Mouse (Mus musculus): ENCODE data around the gene Tnnt2. TPM values are rescaled to one million over a fixed set of nuclear protein-coding genes. Genes with fewer than 3 reads are reported as not detected.

Tnnt2 gene
- polyA plus RNA-seq, 1 experiment from 2014 or later = 22.5 TPM

DNA sequence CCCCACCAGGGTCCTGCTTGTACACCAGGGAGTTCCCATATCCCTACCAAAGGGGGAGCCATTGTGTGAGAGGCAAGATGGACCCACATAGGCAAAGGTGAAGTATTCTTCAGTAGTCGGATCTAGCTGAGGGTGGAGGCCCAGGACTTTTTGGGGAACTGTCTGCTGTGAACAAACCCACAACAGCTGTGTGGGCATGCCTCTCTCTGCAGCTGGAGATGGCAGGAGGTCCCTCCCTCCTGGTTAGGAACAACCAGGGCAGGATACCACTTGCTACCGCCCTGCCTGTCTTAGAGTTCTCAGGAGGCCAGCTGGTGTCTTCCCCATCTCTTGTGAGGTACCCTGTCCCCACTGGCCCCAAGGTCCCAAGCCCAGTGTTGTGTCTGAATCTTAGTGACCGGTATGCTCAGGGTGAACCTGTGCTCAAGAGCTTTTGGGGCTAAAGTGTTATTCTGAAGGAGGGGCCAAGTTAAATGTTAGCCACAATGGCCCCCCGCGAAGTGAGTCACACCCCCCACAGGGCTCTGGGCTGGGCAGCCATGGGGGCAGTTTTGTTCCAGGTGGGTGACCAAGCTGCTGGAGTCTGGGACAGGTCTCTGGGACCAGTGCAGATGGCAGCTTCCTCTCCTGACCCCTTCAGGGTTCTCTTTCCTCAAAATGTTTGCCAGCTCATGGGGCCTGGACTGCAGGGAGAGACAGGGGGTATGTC lies 22.3 kb upstream of the Tnnt2 start:
- Histone ChIP-seq H3K9me3 (ENCODE audit: control insufficient read depth, low read length) (no peaks in the 10 kb centered on the region), H3K4me2 (ENCODE audit: low read depth) (no peak overlapping the region), H3K9ac (ENCODE audit: low read length) (no peak overlapping the region), H3K36me3 (ENCODE audit: control insufficient read depth, insufficient read depth, low read length) (no peaks in the 10 kb centered on the region), H3K4me3 (ENCODE audit: low read depth, low read length) (no peak overlapping the region), H3K27me3 (ENCODE audit: control insufficient read depth, insufficient read depth, low read length) (peaks cover 18% of the 10 kb centered on the region), H3K4me1 (ENCODE audit: control insufficient read depth, insufficient read depth, low read length) (no peaks in the 10 kb centered on the region), H3K27ac (ENCODE audit: low read depth, low read length) (no peak overlapping the region)
- no peak for DNase-seq (ENCODE audit: low spot score)
- 80% methylated on average over 5 of the region's 5 CpGs for WGBS
- ATAC-seq (ENCODE audit: insufficient read depth, low FRiP score, low TSS enrichment) = no peak

DNA sequence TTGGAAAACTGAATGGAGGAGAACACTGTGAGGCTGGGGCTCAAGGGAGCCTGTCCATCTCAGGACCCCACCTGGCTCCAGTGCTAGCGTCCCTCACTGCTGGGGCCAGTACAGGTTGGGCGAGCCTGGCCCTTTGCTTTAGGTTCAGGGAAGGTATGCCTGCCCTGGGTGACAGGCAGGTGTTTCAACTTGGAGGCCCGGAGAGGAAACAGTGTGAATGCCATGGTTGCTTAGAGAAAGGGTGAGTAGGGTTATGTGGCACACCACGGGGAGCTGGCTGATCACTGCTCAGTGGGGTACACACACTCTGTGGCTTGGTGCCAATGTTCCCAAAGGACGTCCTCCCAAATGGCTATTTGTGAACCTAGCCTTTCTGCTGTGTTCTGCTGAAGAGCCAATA lies 21.6 kb upstream of the Tnnt2 start:
- DNase-seq (ENCODE audit: low spot score) (no peak), ATAC-seq (ENCODE audit: insufficient read depth, low FRiP score, low TSS enrichment) (no peak)
- no peaks in the 10 kb centered on the region for H3K9me3 ChIP-seq (ENCODE audit: control insufficient read depth, low read length)
- H3K36me3 ChIP-seq (ENCODE audit: control insufficient read depth, insufficient read depth, low read length) = no peaks in the 10 kb centered on the region
- H3K4me3 ChIP-seq (ENCODE audit: low read depth, low read length) = no peak overlapping the region
- H3K4me1 ChIP-seq (ENCODE audit: control insufficient read depth, insufficient read depth, low read length) = no peaks in the 10 kb centered on the region
- H3K27me3 ChIP-seq (ENCODE audit: control insufficient read depth, insufficient read depth, low read length) = peaks cover 25% of the 10 kb centered on the region
- H3K27ac ChIP-seq (ENCODE audit: low read depth, low read length) = no peak overlapping the region
- no peak overlapping the region for H3K9ac ChIP-seq (ENCODE audit: low read length)
- 90% methylated on average over 5 of the region's 5 CpGs for WGBS
- H3K4me2 ChIP-seq (ENCODE audit: low read depth) = no peak overlapping the region

DNA sequence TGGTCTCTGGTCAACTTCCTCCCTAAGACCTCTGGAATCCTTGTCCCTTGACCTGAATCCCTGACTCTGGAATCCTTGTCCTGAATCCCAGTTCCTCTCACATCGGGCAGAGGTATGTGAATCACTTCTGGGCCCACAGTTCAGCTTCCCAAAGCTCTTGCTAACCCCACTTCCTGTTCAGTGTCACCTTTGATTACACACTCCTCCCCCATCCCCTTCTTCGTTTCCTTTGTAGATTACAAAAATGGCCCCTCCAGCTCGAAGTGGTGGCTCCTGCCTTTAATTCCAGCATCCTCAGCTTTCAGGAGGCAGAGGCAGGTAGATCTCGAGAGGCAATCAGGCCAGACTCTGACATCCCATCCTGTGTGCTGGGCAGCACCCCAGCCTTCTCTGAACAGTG lies 18.6 kb upstream of the Tnnt2 start:
- Histone ChIP-seq H3K4me3 (ENCODE audit: low read depth, low read length) (no peak overlapping the region), H3K9ac (ENCODE audit: low read length) (no peak overlapping the region), H3K27me3 (ENCODE audit: control insufficient read depth, insufficient read depth, low read length) (peaks cover 32% of the 10 kb centered on the region), H3K4me2 (ENCODE audit: low read depth) (no peak overlapping the region), H3K9me3 (ENCODE audit: control insufficient read depth, low read length) (no peaks in the 10 kb centered on the region), H3K4me1 (ENCODE audit: control insufficient read depth, insufficient read depth, low read length) (no peaks in the 10 kb centered on the region), H3K36me3 (ENCODE audit: control insufficient read depth, insufficient read depth, low read length) (no peaks in the 10 kb centered on the region), H3K27ac (ENCODE audit: low read depth, low read length) (no peak overlapping the region)
- ATAC-seq (ENCODE audit: insufficient read depth, low FRiP score, low TSS enrichment) (no peak), DNase-seq (ENCODE audit: low spot score) (no peak)
- 69% methylated on average over 4 of the region's 4 CpGs for WGBS

DNA sequence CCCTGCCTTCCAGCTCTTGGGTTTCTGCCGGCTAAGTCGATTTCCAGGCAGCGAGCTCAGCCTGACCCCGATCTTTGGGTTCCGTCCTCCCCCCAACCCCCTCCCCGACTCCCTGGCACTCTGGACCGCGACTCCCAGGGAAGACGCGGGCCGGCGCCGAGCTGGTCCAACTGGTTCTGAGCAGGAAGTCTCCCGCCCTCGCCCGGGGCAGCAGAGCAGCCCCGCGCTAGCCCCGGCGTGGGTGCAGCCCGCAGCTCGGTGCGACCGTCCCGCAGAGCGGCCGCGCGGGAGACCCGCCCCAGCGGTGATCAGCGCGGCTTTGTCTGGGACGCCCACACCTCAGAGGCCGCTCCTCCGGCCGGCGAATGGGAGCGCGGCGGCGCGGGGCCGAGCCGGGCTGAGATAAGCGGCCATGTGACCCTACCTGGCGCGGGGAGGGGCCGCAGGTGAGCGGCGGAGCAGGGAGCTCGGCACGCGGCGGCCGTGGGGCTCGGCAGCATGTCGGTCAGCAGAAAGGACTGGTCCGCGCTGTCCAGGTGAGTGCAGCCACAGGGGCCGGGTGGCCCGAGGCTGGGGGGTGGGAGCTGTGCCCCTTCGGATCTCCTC lies 17.6 kb upstream of the Tnnt2 start, which contains the start of gene Lad1:
Gene Lad1 (plus strand): TSS at position 118 of the 606 bp plus-strand sequence.
- Histone ChIP-seq H3K4me2 (ENCODE audit: low read depth) (peak within 1 kb of the TSS; percentile 62), H3K9ac (ENCODE audit: low read length) (peak within 1 kb of the TSS; percentile 15), H3K4me3 (ENCODE audit: low read depth, low read length) (peak within 1 kb of the TSS; percentile 33), H3K27ac (ENCODE audit: low read depth, low read length) (no peak within 1 kb of the TSS), H3K4me1 (ENCODE audit: control insufficient read depth, insufficient read depth, low read length) (no peaks in the 10 kb centered on the region), H3K9me3 (ENCODE audit: control insufficient read depth, low read length) (no peaks in the 10 kb centered on the region), H3K27me3 (ENCODE audit: control insufficient read depth, insufficient read depth, low read length) (peaks cover 32% of the 10 kb centered on the region), H3K36me3 (ENCODE audit: control insufficient read depth, insufficient read depth, low read length) (no peaks in the 10 kb centered on the region)
- peak; percentile 45 for DNase-seq (ENCODE audit: low spot score)
- WGBS = under 1% methylated on average over 60 of the region's 63 CpGs
- no peak for ATAC-seq (ENCODE audit: insufficient read depth, low FRiP score, low TSS enrichment)

DNA sequence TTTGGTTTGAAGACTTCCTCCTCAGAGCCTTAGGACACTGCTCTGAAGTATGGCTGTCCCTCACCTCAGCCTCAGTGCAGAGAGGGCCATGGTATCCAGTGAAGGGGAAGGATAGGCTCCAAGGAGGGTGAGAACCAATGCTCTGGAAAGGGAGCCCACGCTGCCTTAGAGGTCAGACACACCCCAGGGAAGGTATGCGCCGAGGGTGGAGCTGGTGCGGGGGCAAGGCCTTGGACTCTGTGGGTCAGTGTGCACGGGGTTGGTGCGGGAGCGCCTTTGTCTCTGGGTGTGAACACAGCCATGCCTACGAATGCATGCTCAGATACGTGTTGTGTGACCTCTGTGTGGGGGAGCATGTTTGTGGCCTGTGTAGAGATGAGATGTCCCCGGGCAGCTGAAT lies 16.1 kb upstream of the Tnnt2 start:
- H3K36me3 ChIP-seq (ENCODE audit: control insufficient read depth, insufficient read depth, low read length) = no peaks in the 10 kb centered on the region
- ATAC-seq (ENCODE audit: insufficient read depth, low FRiP score, low TSS enrichment) (no peak), DNase-seq (ENCODE audit: low spot score) (no peak)
- H3K27ac ChIP-seq (ENCODE audit: low read depth, low read length) = no peak overlapping the region
- H3K4me1 ChIP-seq (ENCODE audit: control insufficient read depth, insufficient read depth, low read length) = no peaks in the 10 kb centered on the region
- WGBS = 81% methylated on average over 10 of the region's 10 CpGs
- no peak overlapping the region for H3K4me3 ChIP-seq (ENCODE audit: low read depth, low read length)
- H3K27me3 ChIP-seq (ENCODE audit: control insufficient read depth, insufficient read depth, low read length) = peaks cover 32% of the 10 kb centered on the region
- no peak overlapping the region for H3K4me2 ChIP-seq (ENCODE audit: low read depth)
- H3K9ac ChIP-seq (ENCODE audit: low read length) = no peak overlapping the region
- no peaks in the 10 kb centered on the region for H3K9me3 ChIP-seq (ENCODE audit: control insufficient read depth, low read length)

DNA sequence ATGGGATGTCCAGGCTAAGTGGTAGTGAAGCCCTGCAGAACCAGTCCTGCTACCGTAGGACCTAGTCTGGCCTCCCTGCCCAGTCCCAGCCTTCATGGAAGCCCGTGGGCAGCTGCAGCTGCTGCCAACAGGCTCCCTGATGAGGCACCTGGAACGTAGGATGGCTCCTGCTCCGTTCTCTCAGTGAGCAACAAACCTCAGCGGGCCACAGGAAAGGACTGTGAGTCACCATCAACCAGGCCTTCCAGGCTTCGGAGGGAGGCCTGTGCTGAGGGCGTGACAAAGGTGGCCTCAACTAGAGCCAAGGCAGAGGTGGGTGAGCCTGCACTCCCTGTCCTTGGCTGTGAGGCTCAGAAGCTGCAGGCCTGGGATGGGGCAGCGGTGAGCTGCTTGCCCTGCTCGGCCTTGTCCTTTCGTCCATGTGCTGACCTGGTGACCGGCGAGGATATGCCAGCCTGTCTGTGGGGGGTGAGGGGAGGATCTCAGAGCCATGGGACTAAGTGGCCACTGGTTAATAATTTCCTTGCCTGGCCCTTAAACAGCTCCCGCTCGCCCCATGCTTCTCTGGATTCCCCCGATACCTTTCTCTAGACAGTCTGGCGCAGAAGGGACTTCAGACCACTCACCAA lies 15.3 kb upstream of the Tnnt2 start:
- WGBS = 65% methylated on average over 16 of the region's 16 CpGs
- DNase-seq (ENCODE audit: low spot score) = no peak
- H3K9ac ChIP-seq (ENCODE audit: low read length) = no peak overlapping the region
- peaks cover 32% of the 10 kb centered on the region for H3K27me3 ChIP-seq (ENCODE audit: control insufficient read depth, insufficient read depth, low read length)
- no peaks in the 10 kb centered on the region for H3K36me3 ChIP-seq (ENCODE audit: control insufficient read depth, insufficient read depth, low read length)
- ATAC-seq (ENCODE audit: insufficient read depth, low FRiP score, low TSS enrichment) = no peak
- no peak overlapping the region for H3K4me2 ChIP-seq (ENCODE audit: low read depth)
- no peak overlapping the region for H3K27ac ChIP-seq (ENCODE audit: low read depth, low read length)
- no peaks in the 10 kb centered on the region for H3K4me1 ChIP-seq (ENCODE audit: control insufficient read depth, insufficient read depth, low read length)
- H3K4me3 ChIP-seq (ENCODE audit: low read depth, low read length) = no peak overlapping the region
- H3K9me3 ChIP-seq (ENCODE audit: control insufficient read depth, low read length) = no peaks in the 10 kb centered on the region

DNA sequence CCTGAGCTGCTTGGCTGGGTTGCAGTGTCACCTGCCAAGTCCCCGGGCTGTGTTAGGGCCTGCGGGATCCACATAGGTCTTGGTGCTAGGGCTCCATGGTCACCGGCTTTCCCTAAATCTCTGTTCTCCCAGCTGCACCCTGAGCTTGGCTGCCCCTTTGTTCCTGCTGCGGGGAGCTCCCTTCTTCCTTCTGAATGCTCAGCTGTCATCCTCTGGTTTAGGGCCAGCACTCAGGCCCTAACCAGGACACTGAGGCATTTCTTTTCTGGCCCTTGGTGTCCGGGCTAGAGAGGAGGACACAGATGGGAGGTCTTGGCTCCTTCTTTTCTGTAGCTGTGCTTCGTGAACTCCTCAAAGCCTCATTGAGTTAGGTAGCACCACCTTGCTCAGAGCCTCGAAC lies 14.4 kb upstream of the Tnnt2 start:
- Histone ChIP-seq H3K27me3 (ENCODE audit: control insufficient read depth, insufficient read depth, low read length) (peaks cover 31% of the 10 kb centered on the region), H3K4me3 (ENCODE audit: low read depth, low read length) (no peak overlapping the region), H3K27ac (ENCODE audit: low read depth, low read length) (no peak overlapping the region), H3K9me3 (ENCODE audit: control insufficient read depth, low read length) (no peaks in the 10 kb centered on the region), H3K9ac (ENCODE audit: low read length) (no peak overlapping the region), H3K4me1 (ENCODE audit: control insufficient read depth, insufficient read depth, low read length) (no peaks in the 10 kb centered on the region), H3K36me3 (ENCODE audit: control insufficient read depth, insufficient read depth, low read length) (no peaks in the 10 kb centered on the region), H3K4me2 (ENCODE audit: low read depth) (no peak overlapping the region)
- DNase-seq (ENCODE audit: low spot score) (no peak), ATAC-seq (ENCODE audit: insufficient read depth, low FRiP score, low TSS enrichment) (no peak)
- 77% methylated on average over 7 of the region's 7 CpGs for WGBS

DNA sequence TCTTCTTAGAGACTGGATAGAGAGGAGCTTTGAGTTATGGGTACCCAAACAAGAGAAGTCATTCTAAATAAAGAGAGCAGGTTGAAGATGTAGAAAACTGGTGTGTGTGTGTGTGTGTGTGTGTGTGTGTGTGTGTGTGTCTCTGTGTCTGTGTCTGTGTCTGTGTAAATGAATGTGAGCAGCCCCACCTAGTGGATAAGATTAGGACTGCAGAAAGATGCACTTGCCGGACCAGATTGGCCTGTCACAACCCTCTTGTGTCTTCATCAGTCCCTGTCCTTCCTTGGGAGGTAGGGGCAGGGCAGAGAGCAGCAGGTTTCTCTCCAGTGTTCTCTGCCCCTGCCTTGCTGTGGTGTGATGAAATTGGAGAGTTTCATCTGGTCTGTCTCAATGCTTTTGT lies 7.2 kb upstream of the Tnnt2 start:
- no peaks in the 10 kb centered on the region for H3K27me3 ChIP-seq (ENCODE audit: control insufficient read depth, insufficient read depth, low read length)
- H3K4me1 ChIP-seq (ENCODE audit: control insufficient read depth, insufficient read depth, low read length) = no peaks in the 10 kb centered on the region
- ATAC-seq (ENCODE audit: insufficient read depth, low FRiP score, low TSS enrichment) (no peak), DNase-seq (ENCODE audit: low spot score) (no peak)
- no peaks in the 10 kb centered on the region for H3K9me3 ChIP-seq (ENCODE audit: control insufficient read depth, low read length)
- 28% methylated on average over 1 of the region's 1 CpGs for WGBS
- no peak overlapping the region for H3K9ac ChIP-seq (ENCODE audit: low read length)
- no peak overlapping the region for H3K4me2 ChIP-seq (ENCODE audit: low read depth)
- no peak overlapping the region for H3K27ac ChIP-seq (ENCODE audit: low read depth, low read length)
- H3K4me3 ChIP-seq (ENCODE audit: low read depth, low read length) = no peak overlapping the region
- H3K36me3 ChIP-seq (ENCODE audit: control insufficient read depth, insufficient read depth, low read length) = no peaks in the 10 kb centered on the region
